In the genomic region with DNA sequence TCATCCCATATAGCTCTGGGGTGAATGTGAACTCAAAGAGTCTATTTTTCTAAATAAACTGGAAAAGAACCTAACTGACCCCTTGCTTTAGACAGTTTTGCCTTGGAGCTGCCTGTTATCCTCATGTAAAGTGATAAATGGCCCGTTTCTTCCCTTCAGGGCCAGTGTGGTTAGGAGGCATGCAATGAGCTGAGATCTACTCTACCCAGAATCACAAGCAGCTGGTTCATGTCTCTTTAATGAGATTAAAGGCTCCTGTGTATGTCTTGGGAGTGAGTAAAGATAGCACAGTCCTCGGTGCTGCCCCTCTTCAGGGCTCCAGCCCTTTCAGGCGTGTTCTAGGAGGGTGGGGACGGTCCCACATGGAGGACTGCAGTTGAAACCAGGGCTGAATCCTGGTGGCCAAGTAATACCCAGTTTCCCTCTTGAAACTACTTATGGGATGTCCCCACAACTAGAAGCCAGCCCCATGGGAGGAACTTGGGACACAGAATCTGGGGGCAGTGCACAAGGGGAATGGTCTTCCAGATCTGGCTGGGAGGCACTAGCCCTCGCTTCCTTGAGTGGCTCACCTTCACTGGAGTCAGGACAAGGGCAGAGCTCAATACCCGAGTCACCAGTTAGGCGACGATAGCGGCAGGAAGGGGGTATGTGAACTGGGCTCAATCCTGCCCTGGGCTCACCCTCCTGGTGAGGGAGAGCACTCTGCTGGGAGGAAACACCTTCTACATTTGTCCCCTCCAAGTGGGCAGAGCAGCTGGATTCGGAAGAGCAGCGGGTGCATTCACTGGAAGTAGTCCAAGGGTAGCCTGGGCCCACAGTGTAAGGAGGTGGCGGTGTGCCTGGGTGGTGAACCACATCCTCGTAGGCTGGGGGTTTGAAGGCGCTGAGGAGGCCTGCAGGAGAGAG, we compare ENCODE assay signal across 7 mouse cellular contexts. TPM values are rescaled to one million over a fixed set of nuclear protein-coding genes. Genes with fewer than 3 reads are reported as not detected.
DNase-seq lines count a peak whose midpoint lies in the region; ATAC-seq and TF ChIP-seq lines count a peak whose summit lies in the region.

No protein-coding gene starts in this region.

- no peaks in the 10 kb centered on the region for H3K36me3 ChIP-seq in kidney, adult 2 months (ENCODE audit: control insufficient read depth, insufficient read depth, low read length)
- peaks cover 44% of the 10 kb centered on the region for H3K36me3 ChIP-seq in limb, embryonic 12.5 days

- no peak overlapping the region for H3K9ac ChIP-seq in limb, embryonic 12.5 days (replicated peaks)

- no peak for TF ChIP-seq CTCF in kidney, adult 2 months (conservative IDR thresholded peaks at IDR 0.05; ENCODE audit: insufficient read depth, insufficient read length, low read depth, low read length)

- peak; percentile 10 for TF ChIP-seq POLR2A in kidney, adult 2 months (IDR thresholded peaks at IDR 0.05; ENCODE audit: low read depth, low read length)

- intact Hi-C loops in left cerebral cortex, postnatal 36 days (cut with DNase I) = loop anchor here (10.0 kb wide), 1 partner anchor 206 kb away; a partner anchor contains a TSS

- no peak for ATAC-seq in limb, embryonic 12.5 days (ENCODE audit: insufficient number of reproducible peaks, insufficient read depth, low FRiP score, low TSS enrichment, low read depth)

- H3K4me1 ChIP-seq in kidney, adult 2 months (ENCODE audit: control insufficient read depth, insufficient read depth, low read length) = peaks cover 13% of the 10 kb centered on the region; the same call in 1 of the 2 replicates
- peaks cover 52% of the 10 kb centered on the region for H3K4me1 ChIP-seq in limb, embryonic 12.5 days (replicated peaks)

- H3K9me3 ChIP-seq in limb, embryonic 12.5 days = no peaks in the 10 kb centered on the region

- H3K4me3 ChIP-seq in kidney, adult 2 months (ENCODE audit: insufficient read depth, low read depth, low read length) = no peak overlapping the region
- H3K4me3 ChIP-seq in limb, embryonic 12.5 days (replicated peaks) = peak overlapping the region; percentile 61; the same call in 1 of the 2 replicates

- no peak for DNase-seq in kidney, adult 2 months
- no peak for DNase-seq in kidney, adult 18-20 months
- peak; percentile 90 for DNase-seq in 416B (ENCODE audit: low read depth)
- DNase-seq in T-cell, adult 2 months (ENCODE audit: low spot score) = peak; percentile 42
- no peak for DNase-seq in left cerebral cortex, adult 9 months (ENCODE audit: low spot score in 2 of 2)
- DNase-seq in left cerebral cortex, postnatal 36 days (ENCODE audit: low spot score in 2 of 2) = no peak

- H3K4me2 ChIP-seq in limb, embryonic 12.5 days = peak overlapping the region; percentile 85; the same call in 1 of the 2 replicates

- H3K27ac ChIP-seq in kidney, adult 2 months (ENCODE audit: insufficient read depth, low read depth, low read length) = no peak overlapping the region
- 0 out of 2 replicates have a peak overlapping the region, but pooled peaks have one; percentile 17 for H3K27ac ChIP-seq in limb, embryonic 12.5 days

- WGBS in kidney, adult 2 months = 59% methylated on average over 14 of the region's 14 CpGs
- 89% methylated on average over 14 of the region's 14 CpGs for WGBS in limb, embryonic 12.5 days

- no peaks in the 10 kb centered on the region for H3K27me3 ChIP-seq in kidney, adult 2 months (replicated peaks; ENCODE audit: control insufficient read depth, insufficient read depth, low read length)
- H3K27me3 ChIP-seq in limb, embryonic 12.5 days = no peaks in the 10 kb centered on the region

RNA-seq across cellular contexts. Expression of a gene that starts 2.3 kb away (rescaled TPM):
- 203 and 259 TPM in 2 replicates for polyA plus RNA-seq in kidney, adult 2 months (2012; rRNA removed)
- polyA plus RNA-seq in limb, embryonic 12.5 days (2016; fragmentation: Nextera tagmentation; extraction: Ambion mirVana) = 191 and 219 TPM in 2 replicates
- total RNA-seq in left cerebral cortex, postnatal 36 days (2021) = 10 to 100 TPM; 33.5 to 46.6 TPM

RNA-seq across cellular contexts. Expression of a gene that starts 3.8 kb away (rescaled TPM):
- 35.5 and 42.3 TPM in 2 replicates for polyA plus RNA-seq in kidney, adult 2 months (2012; rRNA removed)
- 55.3 and 58.2 TPM in 2 replicates for polyA plus RNA-seq in limb, embryonic 12.5 days (2016; fragmentation: Nextera tagmentation; extraction: Ambion mirVana)
- total RNA-seq in left cerebral cortex, postnatal 36 days (2021) = 10 to 100 TPM; 29.4 to 30.0 TPM

RNA-seq across cellular contexts. Expression of a gene that starts 6.2 kb away (rescaled TPM):
- polyA plus RNA-seq in kidney, adult 2 months (2012; rRNA removed) = 19.0 and 29.8 TPM in 2 replicates
- 17.6 and 19.2 TPM in 2 replicates for polyA plus RNA-seq in limb, embryonic 12.5 days (2016; fragmentation: Nextera tagmentation; extraction: Ambion mirVana)
- 10 to 100 TPM; 20.5 to 26.0 TPM for total RNA-seq in left cerebral cortex, postnatal 36 days (2021)

RNA-seq across cellular contexts. Expression of a gene that starts 10.2 kb away (rescaled TPM):
- polyA plus RNA-seq in kidney, adult 2 months (2012; rRNA removed) = 91.1 and 91.7 TPM in 2 replicates
- polyA plus RNA-seq in limb, embryonic 12.5 days (2016; fragmentation: Nextera tagmentation; extraction: Ambion mirVana) = 134 and 140 TPM in 2 replicates
- total RNA-seq in left cerebral cortex, postnatal 36 days (2021) = 10 to 100 TPM; 54.4 to 58.7 TPM

RNA-seq across cellular contexts. Expression of a gene that starts 16.2 kb away (rescaled TPM):
- polyA plus RNA-seq in kidney, adult 2 months (2012; rRNA removed) = 73.6 and 96.1 TPM in 2 replicates
- polyA plus RNA-seq in limb, embryonic 12.5 days (2016; fragmentation: Nextera tagmentation; extraction: Ambion mirVana) = 62.0 and 62.6 TPM in 2 replicates
- total RNA-seq in left cerebral cortex, postnatal 36 days (2021) = 100 to 1,000 TPM in 1 of 2 experiments, 10 to 100 TPM in 1; 88.7 to 105 TPM

Comparison
In these comparisons a context has a peak if more than half of its experiments do, and no peak if none do; other contexts are left out.
1. DNase-seq: peak in 416B (single experiment) and T-cell, adult 2 months (single experiment); none in kidney, adult 2 months (single experiment), kidney, adult 18-20 months (single experiment), left cerebral cortex, adult 9 months (0 of 2) and left cerebral cortex, postnatal 36 days (0 of 2).